Mouse (Mus musculus) layer of hippocampus, postnatal 14 days (tissue): Measurements from ENCODE around the gene Ankrd60. TPM values are rescaled to one million over a fixed set of nuclear protein-coding genes. Genes with fewer than 3 reads are reported as not detected.

ENCODE experiments used
- DNase-seq, 2 experiments: peaks; one replicate each; pipeline ENCODE4 v3.0.0; 2021 to 2022; ENCODE audit warnings: low spot score in 2 of 2, mixed read lengths in 1 of 2
- long read RNA-seq, 2 experiments: library from polyadenylated mRNA; stranded (forward); transcript quantifications; one replicate each; pipeline ENCODE4 v2.0.0; 2021
- total RNA-seq, 2 experiments: library from RNA; stranded (reverse); gene quantifications; 2 replicates each; pipeline ENCODE4 v1.2.3; 2021

Gene Ankrd60
- total RNA-seq: not detected
- long read RNA-seq, experiment 1: 0 reads
- long read RNA-seq, experiment 2: 0 reads

DNA sequence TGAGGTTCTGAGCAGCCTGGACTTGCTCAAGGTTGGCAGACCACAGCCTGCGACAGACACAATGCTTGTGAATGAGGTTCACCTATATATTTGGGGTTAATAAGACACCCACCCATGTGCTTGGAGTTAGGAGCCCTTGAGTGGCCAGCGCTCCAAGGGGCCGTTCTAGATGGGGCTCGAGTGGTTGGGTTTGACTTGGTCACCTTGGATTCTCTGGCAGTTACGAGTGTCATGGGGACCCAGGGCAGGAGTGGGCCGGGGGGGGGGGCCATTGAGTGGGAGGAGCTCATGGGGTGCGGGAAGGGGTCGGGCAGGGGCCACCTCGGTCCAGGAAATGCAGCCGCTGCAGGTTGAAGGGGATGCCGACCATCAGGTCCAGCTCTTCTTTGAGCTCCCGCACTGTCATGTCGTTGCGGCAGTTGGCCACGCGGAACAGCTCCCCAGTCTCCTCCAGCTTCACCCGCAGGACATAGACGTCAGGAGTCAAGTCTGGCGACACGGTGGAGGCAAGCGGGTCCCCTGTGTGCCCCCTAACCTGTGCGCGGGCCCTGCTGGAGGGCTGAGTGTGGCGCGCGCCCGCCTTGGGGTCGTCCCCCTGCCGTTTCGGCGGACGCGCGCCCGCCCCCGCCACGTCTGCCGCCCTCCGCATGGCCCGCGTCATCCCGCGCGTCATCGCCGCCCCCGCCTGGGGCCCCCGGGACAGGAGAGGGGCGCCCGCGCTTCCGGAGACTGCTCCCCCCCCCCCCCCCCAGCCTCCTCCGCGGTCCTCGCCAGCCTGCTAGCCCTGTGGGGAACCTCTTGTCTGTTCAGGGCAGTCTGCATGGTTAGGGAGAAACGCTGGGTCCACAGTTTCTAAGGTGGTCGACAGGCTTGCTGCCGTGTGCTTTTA is at the start of gene Ankrd60:
Gene Ankrd60, minus strand, starts transcription at position 697 of the 889 bp plus-strand sequence.
- no peak for DNase-seq

DNA sequence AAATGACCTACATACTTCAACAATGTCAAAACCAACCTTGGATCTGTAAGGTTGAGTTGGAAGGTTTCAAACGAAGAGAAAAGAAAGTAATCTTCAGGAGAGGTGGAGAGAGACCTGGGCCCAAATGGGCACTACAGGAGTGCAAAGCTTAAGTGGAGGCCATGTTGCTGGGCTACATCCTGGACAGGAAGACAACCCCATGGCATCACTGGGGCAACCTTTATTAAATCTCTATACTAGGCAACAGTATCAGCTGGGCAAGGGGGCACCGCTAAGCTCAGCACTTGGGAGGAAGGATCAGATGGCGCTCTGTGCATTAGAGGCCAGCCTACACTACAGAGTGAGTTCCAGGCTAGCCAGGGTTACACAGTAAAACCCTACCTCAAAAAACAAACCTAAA is 47.6 kb upstream of the Ankrd60 start:
- no peak for DNase-seq

DNA sequence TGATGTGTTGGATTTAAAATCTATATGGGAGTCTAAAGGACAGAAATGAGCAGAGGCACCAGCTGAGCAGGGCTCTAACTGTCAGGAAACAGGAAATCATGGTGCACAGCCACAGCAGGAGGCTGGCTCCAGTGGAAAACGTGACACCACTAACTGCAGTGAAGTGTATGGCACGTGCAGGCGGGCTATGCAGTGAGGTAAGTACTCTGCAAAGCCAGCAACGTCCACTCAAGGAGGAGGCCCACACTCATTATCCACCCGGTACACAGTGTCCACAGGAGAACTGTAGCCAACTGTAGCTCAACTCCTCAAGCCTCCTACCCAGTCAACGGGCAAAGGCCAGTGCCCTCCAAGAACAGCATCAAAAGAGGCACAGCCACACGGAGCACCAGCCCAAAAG is 46.5 kb upstream of the Ankrd60 start:
- no peak for DNase-seq

DNA sequence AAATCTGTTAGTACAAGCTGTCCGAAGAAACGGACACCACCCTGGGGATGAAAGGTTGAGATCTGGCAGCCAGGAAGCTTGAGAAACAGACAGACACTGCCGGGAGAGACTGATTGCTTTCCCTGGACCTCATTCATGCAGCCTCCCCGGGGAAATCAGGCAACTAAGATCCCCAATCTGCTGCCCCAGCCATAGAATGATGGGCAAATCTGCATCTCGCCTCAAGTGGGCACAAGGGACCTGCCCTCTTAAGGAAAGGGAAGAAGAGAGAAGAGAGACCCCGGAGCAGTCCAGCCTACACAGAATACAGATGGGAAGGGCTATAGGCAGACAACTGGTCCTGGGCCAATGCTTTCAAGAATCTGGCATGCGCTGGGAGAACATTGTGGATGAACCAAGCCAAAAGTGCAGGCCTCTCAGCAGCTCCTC is 44.0 kb upstream of the Ankrd60 start:
- DNase-seq: no peak

DNA sequence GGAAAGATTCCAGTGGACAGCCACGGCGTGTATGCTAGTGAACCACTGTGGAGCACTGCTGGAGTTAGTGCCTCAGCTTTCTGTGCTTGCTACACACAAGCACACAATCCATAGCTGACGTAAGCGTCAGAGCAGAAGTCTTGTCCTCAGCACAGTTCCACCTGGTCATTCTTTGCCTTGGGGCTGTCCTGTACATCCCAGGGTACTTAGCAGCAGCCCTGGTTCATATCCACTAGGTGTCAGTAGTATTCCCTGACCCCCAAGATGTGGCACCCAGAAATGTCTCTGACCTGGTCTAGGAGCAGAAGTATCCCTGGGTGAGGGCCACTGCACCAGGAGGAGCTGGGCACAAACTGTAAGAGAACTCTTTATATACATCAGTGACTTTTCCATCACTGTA is 42.5 kb upstream of the Ankrd60 start:
- no peak for DNase-seq

DNA sequence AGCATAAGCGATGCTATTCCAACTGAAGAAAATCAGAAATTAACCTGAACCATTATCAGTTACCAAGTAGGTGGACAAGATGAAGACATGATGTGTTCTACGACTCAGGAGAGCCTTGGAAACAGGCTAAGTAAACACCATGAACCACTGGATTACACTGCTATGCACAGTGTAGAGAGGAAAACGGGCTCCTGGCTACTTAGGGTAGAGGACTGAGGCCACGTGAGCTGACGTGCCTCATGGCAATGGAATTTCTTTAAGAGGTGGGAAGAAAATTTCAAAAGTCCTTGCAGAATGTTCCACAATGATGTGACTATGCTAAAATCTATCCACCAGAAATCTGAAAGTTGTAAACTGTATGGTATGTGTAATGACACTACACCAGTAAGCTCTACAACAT is 41.0 kb upstream of the Ankrd60 start:
- DNase-seq: no peak

DNA sequence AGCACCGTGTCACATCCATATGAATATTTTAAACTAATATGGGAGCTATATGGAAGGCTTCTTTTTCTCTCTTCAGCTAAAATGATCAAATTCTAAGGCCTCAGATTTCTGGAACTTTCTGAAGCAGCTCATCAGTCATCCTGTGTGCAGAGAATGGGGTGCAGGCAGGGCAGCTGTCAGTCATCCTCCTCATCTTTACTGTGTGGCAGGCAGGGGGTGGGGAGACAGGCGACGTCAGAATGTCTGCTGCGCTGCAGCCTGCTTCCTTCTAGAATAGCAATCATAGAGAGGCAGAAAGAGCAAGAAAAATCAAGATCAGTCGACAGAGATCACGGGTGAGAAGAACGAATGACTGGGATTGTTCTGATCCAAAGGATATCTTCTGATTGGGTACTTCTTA is 38.0 kb upstream of the Ankrd60 start:
- no peak for DNase-seq

DNA sequence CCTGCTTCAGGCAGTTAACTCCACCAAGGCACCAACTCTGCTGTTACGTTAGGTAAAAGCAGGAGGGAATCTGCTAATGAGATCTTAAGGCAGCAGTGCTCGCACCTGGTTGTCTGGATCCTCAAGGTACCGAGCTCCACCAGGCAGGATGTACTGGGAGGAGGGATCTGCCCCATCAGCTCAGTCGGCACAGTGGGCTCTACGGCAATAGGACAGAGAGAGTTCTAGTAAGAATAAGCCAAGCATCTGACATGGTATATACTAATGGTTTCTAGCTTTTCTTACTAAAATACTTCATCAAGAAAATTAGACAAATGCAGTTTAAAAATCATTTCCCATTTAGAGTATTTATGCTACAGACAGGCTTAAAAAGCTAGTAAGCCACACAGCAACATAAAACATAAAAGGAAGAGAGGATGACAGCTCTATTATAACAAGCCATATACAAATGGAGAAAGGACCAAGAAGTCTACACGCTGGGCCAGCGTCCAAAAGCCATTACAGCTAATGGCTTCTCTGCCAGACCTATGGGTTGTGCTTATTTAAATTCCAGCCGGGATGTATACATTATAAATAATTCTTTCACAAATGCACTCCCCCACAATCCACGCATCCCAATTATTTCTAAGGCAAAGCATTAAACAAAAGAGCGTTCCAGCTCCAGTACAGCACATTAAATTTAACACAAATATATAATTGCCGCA is 37.4 kb upstream of the Ankrd60 start:
- no peak for DNase-seq

DNA sequence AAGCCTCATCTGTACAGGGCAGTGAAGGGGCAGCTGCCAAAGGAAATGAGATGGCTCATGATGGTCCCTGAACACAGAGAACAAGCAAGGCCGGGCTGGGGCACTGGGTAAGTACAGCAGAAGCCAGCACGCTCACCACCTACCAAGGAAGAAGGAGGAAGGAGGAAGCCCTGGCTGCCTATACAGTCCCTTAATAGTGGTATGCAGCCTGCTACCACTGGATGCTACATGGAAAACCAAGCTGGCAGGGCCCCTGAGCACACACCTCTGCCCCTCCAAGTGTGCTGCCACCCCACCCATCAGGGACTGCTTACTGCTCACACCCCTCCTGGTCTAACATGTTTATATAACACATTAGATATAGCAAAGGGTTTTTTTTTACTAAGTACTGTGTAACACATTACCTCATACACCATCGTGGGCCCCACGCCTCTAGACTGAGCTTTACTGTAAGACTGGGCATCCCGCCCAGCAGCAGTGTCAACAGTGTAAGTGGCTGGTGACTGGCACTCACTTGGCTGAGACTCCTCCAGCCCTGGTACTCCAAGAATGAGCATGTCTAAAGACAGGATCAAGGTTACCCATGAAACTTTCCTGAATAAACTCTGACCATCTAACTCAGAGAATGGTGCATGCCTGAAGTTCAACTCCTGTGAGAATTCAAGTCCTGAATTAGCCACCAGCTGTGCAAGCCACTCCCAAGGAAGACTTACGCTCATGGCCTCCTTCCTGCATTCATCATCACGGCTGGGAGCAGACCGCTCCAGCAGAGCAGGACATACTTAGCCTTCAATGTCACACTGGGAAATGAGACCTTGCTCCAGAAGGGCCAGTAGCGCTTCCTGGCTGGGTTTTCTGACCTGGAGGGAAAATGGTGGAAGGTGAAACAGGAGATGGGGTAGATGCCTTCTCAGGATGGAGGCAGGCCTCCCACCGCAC is 30.1 kb upstream of the Ankrd60 start:
- no peak for DNase-seq

DNA sequence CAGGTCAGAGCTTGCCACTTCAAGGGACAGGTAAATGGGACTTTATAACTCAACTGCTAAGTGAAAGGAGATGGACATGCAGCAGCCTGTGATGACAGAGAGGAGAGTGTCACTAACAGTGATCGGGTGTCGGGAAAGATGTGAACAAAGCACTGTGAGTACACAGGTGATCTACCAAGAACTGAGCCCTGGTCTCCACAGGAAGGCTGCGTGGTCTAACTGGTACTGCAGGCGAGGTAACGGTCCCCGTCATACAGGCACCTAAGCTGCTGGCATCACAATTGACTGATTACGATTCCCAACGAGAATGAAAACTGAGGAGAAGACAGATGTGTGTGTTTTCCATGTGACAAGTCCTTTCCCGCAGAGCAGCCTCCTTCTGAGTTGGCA is 28.2 kb upstream of the Ankrd60 start:
- no peak for DNase-seq

DNA sequence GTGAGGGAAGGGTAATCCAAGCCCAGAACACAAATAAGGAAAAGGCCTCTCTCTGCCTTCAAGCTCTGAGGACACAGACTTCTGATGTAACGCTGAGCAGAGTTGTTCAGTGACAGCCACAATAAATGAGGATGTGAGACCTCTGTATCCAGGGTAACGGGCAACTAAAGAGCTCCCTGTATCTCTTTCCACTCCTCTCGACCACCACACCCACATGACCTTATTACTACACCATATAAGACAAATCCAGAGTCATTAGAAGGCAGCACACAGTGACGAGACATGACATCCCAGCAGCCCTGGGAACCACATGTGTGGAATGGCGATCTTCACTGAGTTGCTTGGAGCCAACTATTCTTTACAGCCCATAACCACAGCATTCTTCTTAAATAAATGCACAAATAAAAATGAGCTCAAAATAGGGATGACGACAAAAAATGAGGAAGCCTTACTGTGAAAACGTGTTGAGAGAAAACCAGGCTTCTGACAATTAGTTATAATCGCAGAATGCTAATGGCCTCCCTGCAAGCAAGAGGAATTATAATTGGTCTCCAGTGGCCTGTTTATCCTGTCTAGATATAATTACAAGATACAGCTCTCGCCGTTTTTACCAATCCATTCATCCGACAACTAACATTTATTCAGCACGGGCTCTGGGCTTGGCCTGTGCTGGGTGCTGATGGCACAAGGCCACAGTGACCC is 27.7 kb upstream of the Ankrd60 start:
- DNase-seq: no peak

DNA sequence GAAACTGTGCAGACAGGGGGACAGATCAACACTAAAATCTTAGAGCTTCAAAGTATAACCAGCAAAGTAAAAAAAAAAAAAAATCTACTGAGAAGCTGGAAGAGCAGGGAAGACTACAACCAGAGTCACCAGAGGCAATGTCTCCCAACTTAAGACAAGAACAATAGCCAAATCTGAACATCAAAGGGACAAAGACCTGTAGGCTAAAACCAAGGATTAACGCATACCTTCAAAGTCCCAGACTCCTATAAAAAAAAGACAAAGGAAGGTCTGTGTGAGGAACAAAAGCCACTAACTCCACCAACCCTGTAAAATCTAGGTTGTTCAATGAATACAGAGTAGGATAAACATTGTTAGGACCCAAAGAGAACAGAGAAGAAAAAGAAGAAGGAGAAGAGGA is 23.7 kb upstream of the Ankrd60 start:
- DNase-seq: no peak

DNA sequence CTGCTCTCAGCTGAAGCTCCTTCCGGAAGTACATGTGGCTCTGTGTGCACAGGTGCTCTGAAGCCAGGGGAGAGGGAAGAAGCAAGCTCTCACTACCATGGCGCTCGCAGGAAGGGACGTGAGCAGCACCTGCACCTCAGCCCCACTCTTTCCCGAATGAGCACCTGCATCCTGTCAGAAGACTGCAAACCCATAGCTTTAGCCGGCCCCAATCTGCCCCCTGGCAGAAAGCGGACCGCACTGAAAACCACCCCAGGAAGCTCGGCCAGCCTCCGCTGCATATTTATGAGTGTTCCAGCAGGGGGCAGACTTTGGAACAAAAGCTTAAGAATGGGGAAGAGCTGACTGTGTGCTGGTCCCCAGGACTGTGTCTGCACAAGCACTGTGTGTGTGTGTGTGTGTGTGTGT is 17.2 kb upstream of the Ankrd60 start:
- no peak for DNase-seq

DNA sequence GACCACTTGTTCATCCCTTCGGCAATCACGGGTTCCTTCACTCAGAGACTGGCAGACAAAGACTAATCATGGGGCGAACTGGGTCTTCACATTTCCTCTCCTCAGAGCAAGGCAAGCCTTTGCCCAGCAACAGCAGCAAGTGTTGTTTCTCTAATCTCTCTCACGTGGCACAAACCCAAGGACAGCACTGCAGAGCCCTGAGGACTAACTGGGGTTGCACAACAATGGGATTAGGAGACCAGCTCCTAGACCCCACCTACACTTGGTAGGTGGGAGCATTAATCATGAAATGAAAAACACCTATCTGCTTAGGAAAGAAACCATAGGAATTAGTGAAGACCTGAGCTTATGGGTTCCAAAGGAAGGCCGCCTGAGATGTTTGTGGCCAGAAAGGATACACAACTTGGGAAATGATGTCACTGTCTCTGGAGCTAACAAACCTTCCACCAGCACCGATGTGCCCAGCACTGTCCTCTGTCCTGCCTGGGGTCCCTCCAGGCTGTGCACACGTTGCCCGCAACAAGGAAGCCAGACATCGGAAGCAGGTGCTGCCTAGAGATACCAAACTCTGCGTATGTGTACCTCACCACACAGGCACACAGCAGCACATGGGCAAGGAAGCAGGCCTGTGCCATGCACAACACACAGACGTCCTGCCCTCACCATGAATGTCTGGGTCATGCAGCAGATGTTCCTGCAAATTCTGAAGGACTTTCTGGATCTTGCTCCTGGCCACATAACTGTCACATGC is 16.3 kb upstream of the Ankrd60 start:
- DNase-seq: no peak

DNA sequence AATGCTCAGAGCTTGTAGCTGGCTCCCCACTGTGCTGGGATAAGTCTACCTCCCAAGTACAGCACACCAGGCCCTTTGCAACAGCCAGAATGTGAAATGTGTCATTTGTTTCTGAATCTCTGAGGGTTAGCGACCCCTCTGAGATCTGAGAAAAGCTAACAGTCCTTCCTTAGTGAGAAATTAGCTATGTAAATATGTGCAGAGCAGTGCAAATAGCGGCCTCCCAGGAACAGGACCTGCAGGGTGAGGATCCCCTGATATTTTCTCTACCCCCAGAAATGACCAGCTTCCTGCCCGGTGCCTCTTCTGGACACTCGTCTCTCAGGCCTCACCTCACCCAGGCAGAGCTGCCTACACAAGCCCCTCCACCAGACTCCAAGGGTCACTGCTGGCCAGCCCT is 15.7 kb upstream of the Ankrd60 start:
- DNase-seq: no peak

DNA sequence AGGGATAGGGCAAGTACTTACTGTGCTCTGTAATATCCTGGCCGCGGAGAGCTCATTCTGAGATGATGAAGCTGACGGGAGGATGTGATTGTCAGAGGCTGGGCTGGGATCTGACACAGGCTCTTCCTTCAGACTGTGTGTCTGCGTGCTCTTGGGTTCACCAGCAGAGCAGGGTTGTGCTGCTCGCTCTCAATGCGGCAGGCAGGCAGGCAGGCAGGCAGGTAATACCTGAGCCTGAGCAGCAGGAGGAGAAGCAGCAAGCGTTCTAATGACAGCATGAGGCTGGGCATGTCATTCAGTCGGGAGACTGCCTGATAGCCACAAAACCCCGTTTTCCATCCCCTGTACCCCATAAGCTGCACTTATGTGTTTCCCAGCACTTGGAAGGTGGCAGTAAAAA is 14.6 kb upstream of the Ankrd60 start:
- no peak for DNase-seq

DNA sequence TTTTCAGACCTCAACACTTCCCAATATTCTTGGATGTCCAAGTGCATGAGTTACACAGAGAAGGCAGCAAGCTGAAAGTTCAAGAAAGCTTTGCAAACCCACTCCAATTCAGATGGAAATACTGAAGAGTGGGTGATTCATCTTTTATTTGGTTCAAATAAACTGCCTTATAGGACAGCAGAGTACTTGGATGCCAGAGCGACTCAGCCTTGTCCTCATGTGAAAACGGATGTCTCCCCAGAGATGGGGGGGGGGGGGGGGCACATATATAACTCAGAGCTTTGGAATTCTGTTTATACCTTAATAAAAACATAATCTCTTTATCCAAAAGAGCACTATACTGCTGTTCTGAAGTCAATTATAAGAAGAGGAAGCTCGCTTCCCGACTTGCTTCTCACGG is 9.2 kb upstream of the Ankrd60 start:
- DNase-seq: no peak

DNA sequence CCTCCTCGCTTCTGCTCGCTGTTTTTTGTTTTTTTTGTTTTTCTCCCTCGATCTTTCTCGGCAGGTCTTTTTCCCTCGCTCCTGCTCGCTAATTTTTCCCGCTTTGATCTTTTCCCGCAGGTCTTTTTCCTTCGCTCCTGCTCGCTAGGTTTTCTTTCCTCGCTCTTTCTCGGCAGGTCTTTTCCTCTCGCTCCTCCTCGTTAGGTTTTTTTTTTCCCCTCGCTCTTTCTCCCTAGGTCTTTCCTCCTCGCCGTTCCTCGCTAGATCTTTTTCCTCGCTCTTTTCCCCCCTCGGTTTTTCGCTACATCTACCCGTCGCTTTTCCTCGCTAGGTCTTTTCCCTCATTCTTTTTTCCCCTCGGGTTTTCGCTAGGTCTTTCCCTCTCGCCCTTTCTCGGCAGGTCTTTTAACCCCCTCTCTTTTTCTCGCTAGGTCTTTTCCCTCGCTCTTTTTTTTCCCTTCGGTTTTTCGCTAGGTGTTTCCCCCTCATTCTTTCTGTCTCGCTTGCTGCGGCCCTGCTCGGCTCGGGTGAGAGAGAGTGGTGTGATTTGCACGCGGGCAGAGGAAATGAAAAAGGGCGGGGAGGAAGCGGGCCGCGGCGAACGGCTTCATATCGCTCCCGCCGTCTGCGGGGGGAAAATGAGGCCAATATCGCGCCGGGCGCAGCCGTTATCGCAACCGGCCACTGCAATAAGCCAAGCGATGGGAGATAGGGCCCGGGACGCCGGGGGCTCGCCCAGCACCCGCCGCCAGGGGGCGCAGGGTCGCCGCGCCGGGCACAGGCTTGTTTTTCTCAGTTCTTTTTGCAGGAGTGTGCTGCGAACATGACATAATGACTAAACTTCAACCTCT is 8.2 kb upstream of the Ankrd60 start:
- peak; percentile 26 to 36 for DNase-seq
